Mouse (Mus musculus) thymus, adult 2 months (tissue): Measurements from ENCODE around the gene Mylk. TPM values are rescaled to one million over a fixed set of nuclear protein-coding genes. Genes with fewer than 3 reads are reported as not detected.

ENCODE experiments used
- DNase-seq: peaks from one replicate; pipeline ENCODE4 v3.0.0; 2021
- H3K27ac ChIP-seq: fragments of 200-500 bp; 2 replicates; pipeline ENCODE4 v1.5.1; 2012; ENCODE audit warnings: low read length, control low read depth; ENCODE audit not compliant: control insufficient read depth, insufficient read depth
- H3K27me3 ChIP-seq: fragments of 200-500 bp; 2 replicates; pipeline ENCODE4 v1.6.1; 2012; ENCODE audit warnings: mild to moderate bottlenecking, low read length, moderate library complexity, mixed read lengths; ENCODE audit not compliant: control insufficient read depth, insufficient read depth
- H3K36me3 ChIP-seq: fragments of 200-500 bp; 2 replicates; pipeline ENCODE4 v1.6.1; 2012; ENCODE audit warnings: mild to moderate bottlenecking, low read length, moderate library complexity; ENCODE audit not compliant: control insufficient read depth, insufficient read depth
- H3K4me1 ChIP-seq: fragments of 200-500 bp; replicated peaks from 2 replicates; pipeline ENCODE4 v1.6.1; 2012; ENCODE audit warnings: low read length; ENCODE audit not compliant: control insufficient read depth, insufficient read depth
- H3K4me3 ChIP-seq: fragments of 200-500 bp; 2 replicates; pipeline ENCODE4 v1.5.1; 2012; ENCODE audit warnings: mild to moderate bottlenecking, low read length, control low read depth, moderate library complexity; ENCODE audit not compliant: control insufficient read depth, insufficient read depth
- CTCF ChIP-seq: fragments of 200-500 bp; IDR thresholded peaks from 2 replicates; pipeline ENCODE4 v1.5.1; 2012; ENCODE audit warnings: mild to moderate bottlenecking, control low read depth, low read length, moderate library complexity, borderline replicate concordance; ENCODE audit not compliant: control insufficient read depth, poor library complexity, insufficient read depth; ENCODE audit errors: extremely low read depth
- POLR2A ChIP-seq: fragments of 200-500 bp; IDR thresholded peaks from 2 replicates; pipeline ENCODE4 v1.6.1; 2012; ENCODE audit warnings: mild to moderate bottlenecking, low read length, control low read depth, moderate library complexity; ENCODE audit not compliant: control insufficient read depth, poor library complexity, insufficient read depth; ENCODE audit errors: extremely low read depth
- WGBS: fragments of 180-500 bp; shearing (Covaris S2); methylation state at CpG from one replicate; pipeline ENCODE4 v1.1.7; 2018; 5-methylcytosine and 5-hydroxymethylcytosine counted together
- polyA plus RNA-seq: library from polyadenylated mRNA; depleted of rRNA; stranded (reverse); fragments of >200 nt; gene quantifications from 2 replicates; pipeline ENCODE4 v1.2.3, GENCODE M21; 2012

Gene Mylk
- polyA plus RNA-seq, 1 experiment, result 7.2 TPM

DNA sequence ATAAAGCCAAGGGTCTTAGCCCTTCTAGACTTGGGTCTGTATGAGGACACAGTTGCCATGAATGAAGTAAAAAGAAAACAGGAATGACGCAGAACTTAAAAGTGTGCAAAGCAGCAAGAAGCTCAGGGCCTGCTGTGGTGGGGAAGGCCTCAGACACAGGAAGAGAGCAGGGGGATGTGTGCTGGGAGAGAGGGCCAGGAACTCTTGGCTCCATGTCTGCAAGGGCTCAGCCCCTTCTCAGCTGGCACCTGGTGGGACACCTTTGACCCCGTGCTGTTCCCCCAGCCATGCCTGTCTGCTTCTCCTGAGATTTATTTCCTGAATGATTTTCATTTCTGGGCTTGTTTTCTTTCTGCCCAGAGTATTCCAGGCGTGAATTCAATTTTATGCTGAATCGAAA lies 4.5 kb downstream of the Mylk start:
- Histone ChIP-seq H3K4me3 (no peak overlapping the region), H3K4me1 (no peaks in the 10 kb centered on the region; the same call in 1 of the 2 replicates), H3K27ac (no peak overlapping the region), H3K27me3 (peaks cover 3% of the 10 kb centered on the region; the same call in 1 of the 2 replicates), H3K36me3 (no peaks in the 10 kb centered on the region)
- WGBS, result 91% methylated on average over 4 of the region's 4 CpGs
- no peak for DNase-seq
- TF ChIP-seq CTCF (no peak), POLR2A (no peak)

GRCm38 (mm10) chr16:34752026-34752425 lies 7.0 kb downstream of the Mylk start:
- no peak for DNase-seq
- H3K4me1 ChIP-seq, result no peaks in the 10 kb centered on the region
- TF ChIP-seq CTCF, result no peak
- no peak for TF ChIP-seq POLR2A
- H3K4me3 ChIP-seq, result no peak overlapping the region
- H3K36me3 ChIP-seq, result no peaks in the 10 kb centered on the region
- H3K27ac ChIP-seq, result no peak overlapping the region
- 92% methylated on average over 3 of the region's 3 CpGs for WGBS
- no peaks in the 10 kb centered on the region for H3K27me3 ChIP-seq

DNA sequence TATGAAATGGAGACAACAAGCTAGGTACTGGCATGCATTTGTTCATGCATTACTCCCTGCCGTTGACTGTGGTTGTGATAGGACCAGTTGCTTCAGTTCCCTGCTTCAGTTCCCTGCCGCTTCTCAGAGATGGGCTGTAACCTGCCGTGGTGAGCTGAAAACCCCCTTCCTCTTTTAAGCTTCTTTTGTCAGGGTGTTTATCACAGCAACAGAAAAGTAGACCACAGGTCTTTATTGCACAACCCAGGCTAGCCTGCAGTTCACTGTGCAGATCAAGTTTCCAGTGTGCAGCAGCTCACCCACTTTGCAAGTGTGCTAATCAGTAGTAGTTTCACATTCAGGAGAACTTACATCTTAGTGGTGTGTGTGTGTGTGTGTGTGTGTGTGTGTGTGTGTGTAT lies 8.0 kb downstream of the Mylk start:
- H3K4me3 ChIP-seq, result no peak overlapping the region

DNA sequence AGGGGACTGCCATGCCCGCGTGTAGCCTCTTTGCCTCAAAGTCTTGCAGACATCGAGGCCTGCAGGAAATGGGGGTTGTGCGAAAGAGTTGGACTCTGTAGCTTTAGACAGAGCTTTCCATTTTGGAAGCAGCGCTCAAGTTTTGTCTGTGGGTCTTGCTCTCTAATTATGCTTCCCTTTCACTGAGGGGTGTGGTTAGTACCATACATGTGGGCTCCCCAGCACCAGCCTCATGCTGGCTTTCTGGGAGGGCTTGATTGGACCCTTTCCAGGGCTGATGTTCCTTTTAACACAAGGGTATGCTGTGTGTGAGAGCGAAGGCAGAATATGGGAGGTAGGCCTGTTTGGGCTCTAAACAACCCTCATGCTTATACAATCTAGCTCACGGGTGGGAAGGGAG lies 12.0 kb downstream of the Mylk start:
- no peaks in the 10 kb centered on the region for H3K4me1 ChIP-seq
- H3K36me3 ChIP-seq, result no peaks in the 10 kb centered on the region
- no peak for DNase-seq
- H3K27me3 ChIP-seq, result no peaks in the 10 kb centered on the region
- no peak overlapping the region for H3K27ac ChIP-seq
- no peak overlapping the region for H3K4me3 ChIP-seq
- TF ChIP-seq POLR2A, result no peak
- no peak for TF ChIP-seq CTCF
- 76% methylated on average over 7 of the region's 7 CpGs for WGBS

More for the DNA sequence above, 8.0 kb downstream of the Mylk start:
- no peak overlapping the region for H3K27ac ChIP-seq
- no peak for DNase-seq
- H3K36me3 ChIP-seq, result no peaks in the 10 kb centered on the region
- TF ChIP-seq POLR2A (no peak), CTCF (no peak)
- 61% methylated on average over 3 of the region's 3 CpGs for WGBS
- no peaks in the 10 kb centered on the region for H3K27me3 ChIP-seq
- H3K4me1 ChIP-seq, result no peaks in the 10 kb centered on the region

GRCm38 (mm10) chr16:34758205-34758604 lies 13.2 kb downstream of the Mylk start:
- H3K4me3 ChIP-seq, result no peak overlapping the region
- H3K36me3 ChIP-seq, result no peaks in the 10 kb centered on the region
- no peak overlapping the region for H3K27ac ChIP-seq
- TF ChIP-seq POLR2A, result no peak
- no peak for TF ChIP-seq CTCF
- no peak for DNase-seq
- WGBS, result 94% methylated on average over 5 of the region's 5 CpGs
- no peaks in the 10 kb centered on the region for H3K4me1 ChIP-seq
- H3K27me3 ChIP-seq, result no peaks in the 10 kb centered on the region

GRCm38 (mm10) chr16:34763959-34764591 lies 19.1 kb downstream of the Mylk start:
- Histone ChIP-seq H3K27me3 (no peaks in the 10 kb centered on the region), H3K27ac (no peak overlapping the region), H3K4me3 (no peak overlapping the region), H3K36me3 (no peaks in the 10 kb centered on the region), H3K4me1 (no peaks in the 10 kb centered on the region)
- WGBS, result 96% methylated on average over 9 of the region's 9 CpGs
- TF ChIP-seq POLR2A (no peak), CTCF (no peak)
- DNase-seq, result no peak

DNA sequence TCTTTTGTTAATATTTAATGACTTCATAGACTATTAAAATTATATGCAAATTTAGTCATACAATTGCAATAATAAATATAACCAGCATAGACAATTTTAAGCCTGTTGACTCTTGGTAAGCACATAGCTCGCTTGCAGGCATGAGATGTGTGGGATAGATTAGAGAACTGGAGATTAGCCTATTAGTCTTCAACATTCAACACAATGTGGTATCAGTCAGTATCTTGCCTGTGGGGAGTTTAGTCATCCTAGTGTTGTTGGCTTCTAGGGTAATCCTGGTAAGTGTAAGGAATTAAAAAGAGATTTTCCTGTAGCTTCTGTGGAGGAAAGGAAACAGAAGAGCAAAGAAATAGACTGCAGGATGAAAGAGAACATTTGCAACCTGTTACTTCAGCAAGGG lies 20.7 kb downstream of the Mylk start:
- WGBS, result 88% methylated on average over 1 of the region's 1 CpGs
- no peaks in the 10 kb centered on the region for H3K36me3 ChIP-seq
- no peak for TF ChIP-seq CTCF
- TF ChIP-seq POLR2A, result no peak
- H3K4me1 ChIP-seq, result no peaks in the 10 kb centered on the region
- no peak overlapping the region for H3K27ac ChIP-seq
- H3K4me3 ChIP-seq, result no peak overlapping the region
- DNase-seq, result no peak
- H3K27me3 ChIP-seq, result no peaks in the 10 kb centered on the region
